Mouse (Mus musculus): ENCODE results near the gene Rnf212b.
A peak's percentile ranks its signal among the peaks of the same experiment; 100 is the strongest.

Gene Rnf212b

GRCm38 (mm10) chr14:54796760-54797159 is 17.2 kb upstream of the Rnf212b start:
- no peak for DNase-seq (ENCODE audit: low spot score in 2 of 2)

GRCm38 (mm10) chr14:54799686-54800085 is 14.3 kb upstream of the Rnf212b start:
- DNase-seq (ENCODE audit: low spot score in 2 of 2): no peak

- no peak for DNase-seq (ENCODE audit: low spot score in 2 of 2)
Measured at GRCm38 (mm10) chr14:54802428-54802827, 11.5 kb upstream of the Rnf212b start.

GRCm38 (mm10) chr14:54806124-54806523 is 7.8 kb upstream of the Rnf212b start:
- DNase-seq (ENCODE audit: low spot score in 2 of 2): no peak

- DNase-seq (ENCODE audit: low spot score in 2 of 2): no peak
Measured at GRCm38 (mm10) chr14:54808718-54809667, 4.9 kb upstream of the Rnf212b start.

- no peak for DNase-seq (ENCODE audit: low spot score in 2 of 2)
Measured at GRCm38 (mm10) chr14:54809668-54810033, 4.3 kb upstream of the Rnf212b start.

GRCm38 (mm10) chr14:54815737-54816136 is 1.8 kb downstream of the Rnf212b start:
- DNase-seq (ENCODE audit: low spot score in 2 of 2): no peak

GRCm38 (mm10) chr14:54817791-54818190 is 3.9 kb downstream of the Rnf212b start:
- peak; percentile 47 to 55 for DNase-seq (ENCODE audit: low spot score in 2 of 2)

- no peak for DNase-seq (ENCODE audit: low spot score in 2 of 2)
Measured at GRCm38 (mm10) chr14:54822301-54822700, 8.4 kb downstream of the Rnf212b start.

DNA sequence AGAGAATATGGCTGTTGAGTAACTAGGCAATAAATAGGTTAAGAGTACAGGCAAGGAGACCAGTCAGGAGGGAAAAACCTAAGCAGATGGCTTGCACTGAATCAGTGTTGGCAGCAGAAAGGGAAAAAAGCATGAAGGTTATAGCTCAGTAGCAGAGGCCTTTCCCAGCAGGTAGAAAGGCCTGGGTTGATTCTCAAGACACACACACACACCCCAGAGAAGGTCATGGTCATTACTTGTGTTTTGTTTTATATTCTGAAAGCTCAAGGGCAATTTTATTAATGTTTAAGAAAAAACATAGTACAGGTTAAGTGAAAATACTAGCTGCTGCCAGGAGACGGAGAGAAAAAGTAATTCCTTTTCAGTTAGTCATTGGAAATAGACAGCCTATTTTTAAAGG is 9.8 kb downstream of the Rnf212b start:
- DNase-seq (ENCODE audit: low spot score in 2 of 2): no peak

GRCm38 (mm10) chr14:54843461-54843860 is 29.5 kb downstream of the Rnf212b start:
- DNase-seq (ENCODE audit: low spot score in 2 of 2): no peak

GRCm38 (mm10) chr14:54855726-54856125 is 41.8 kb downstream of the Rnf212b start:
- no peak for DNase-seq (ENCODE audit: low spot score in 2 of 2)

DNA sequence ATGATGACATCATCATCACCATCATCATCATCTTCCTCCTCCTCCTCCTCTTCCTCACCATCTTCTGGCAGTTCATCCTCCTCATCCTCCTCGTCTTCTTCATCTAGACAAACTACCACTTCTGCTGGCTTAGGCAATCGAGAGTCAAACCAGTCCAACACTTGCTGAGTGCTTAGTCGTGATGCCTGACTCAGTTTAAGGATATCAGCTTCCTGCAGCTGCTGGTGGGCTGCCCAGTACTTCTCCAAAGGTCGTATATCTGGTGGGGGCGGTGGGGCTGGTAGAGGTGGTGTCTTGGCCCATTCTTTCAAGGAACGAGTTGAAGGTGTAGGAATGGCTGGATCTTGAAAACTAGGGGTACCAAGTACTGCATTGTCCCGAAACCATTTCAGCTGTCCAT is 42.8 kb downstream of the Rnf212b start:
- no peak for DNase-seq (ENCODE audit: low spot score in 2 of 2)

DNA sequence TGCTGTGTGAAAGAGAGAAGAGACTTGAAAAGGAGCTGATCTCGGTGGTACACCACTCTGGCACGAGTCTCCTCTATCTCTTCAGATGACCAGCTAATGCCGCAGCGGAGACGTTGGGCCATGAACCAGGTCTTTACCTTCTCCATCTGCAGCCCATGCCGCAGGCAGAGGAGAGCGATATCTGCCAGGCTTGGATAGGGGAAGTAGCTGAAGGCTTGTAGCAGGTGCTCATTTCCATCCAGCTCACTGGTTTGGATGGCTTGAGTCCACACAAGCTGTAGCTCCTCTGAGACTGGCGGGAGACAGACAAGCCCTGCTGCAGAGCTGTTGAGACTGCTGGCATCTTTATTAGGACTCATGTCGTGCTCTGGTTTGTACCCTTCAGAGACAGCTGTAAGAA is 44.0 kb downstream of the Rnf212b start:
- no peak for DNase-seq (ENCODE audit: low spot score in 2 of 2)

DNA sequence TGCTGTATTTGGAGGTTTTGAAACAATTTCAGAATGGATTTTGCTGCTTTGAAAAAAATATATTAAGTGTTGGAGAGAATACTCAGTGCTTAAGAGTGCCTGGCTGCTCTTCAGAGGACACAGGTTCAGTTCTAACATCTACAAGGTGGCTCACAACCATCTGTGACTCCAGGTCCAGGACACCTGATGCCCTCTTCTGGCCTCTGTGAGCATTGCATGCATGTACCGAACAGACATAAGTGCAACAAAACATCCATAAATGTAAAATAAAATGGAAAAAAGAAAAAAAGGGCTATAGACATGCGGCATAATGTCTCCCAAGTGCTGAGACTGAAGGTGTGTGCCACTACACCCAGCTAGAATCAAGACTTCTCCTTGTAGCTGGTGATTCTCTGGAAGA is 46.6 kb downstream of the Rnf212b start:
- DNase-seq (ENCODE audit: low spot score in 2 of 2): peak; percentile 67 to 73

- DNase-seq (ENCODE audit: low spot score in 2 of 2): peak; percentile 96 to 97
Measured at GRCm38 (mm10) chr14:54863501-54864312, 49.8 kb downstream of the Rnf212b start.

- no peak for DNase-seq (ENCODE audit: low spot score in 2 of 2)
Measured at GRCm38 (mm10) chr14:54864313-54865036, 50.5 kb downstream of the Rnf212b start.

DNA sequence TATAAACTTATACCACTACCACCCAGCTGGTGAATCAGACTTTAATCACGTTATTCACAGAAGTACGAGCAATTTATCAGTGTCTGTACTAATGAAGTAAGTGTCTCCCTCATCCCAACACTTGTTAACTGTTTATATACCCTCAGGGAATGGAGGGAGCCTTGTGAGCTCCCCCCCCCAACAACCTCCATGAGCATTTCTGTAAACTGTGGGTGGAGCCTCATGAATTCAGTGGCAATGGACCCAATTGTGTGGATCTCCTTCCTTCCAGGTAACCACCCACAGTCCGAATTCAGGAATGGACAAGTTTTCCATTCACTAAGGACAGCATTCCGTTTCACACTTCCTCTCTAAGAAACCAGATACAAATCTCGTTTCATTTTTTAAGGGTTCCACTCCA is 51.7 kb downstream of the Rnf212b start:
- DNase-seq (ENCODE audit: low spot score in 2 of 2): no peak

GRCm38 (mm10) chr14:54866268-54866667 is 52.3 kb downstream of the Rnf212b start:
- no peak for DNase-seq (ENCODE audit: low spot score in 2 of 2)

- no peak for DNase-seq (ENCODE audit: low spot score in 2 of 2)
Measured at GRCm38 (mm10) chr14:54866936-54867335, 53.0 kb downstream of the Rnf212b start.

DNA sequence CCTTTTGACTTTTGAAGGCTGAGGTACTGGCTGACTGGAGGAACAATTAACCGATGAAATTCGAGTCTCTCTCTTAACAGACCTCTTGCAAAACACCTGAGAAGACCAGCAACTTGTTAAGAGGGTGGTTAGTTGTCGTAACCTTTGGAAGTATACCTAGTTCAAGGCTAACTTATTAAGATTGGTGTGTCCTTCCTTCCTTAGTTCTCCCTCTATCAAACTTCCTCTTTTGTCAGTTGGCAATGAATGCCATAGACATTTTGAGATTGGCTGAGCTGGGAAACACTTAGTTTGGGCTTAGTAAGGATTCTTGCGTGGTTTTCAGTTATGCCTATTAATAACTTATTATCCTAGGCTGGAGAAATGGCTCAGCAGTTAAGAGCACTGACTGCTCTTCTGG is 54.1 kb downstream of the Rnf212b start:
- DNase-seq (ENCODE audit: low spot score in 2 of 2): no peak

DNA sequence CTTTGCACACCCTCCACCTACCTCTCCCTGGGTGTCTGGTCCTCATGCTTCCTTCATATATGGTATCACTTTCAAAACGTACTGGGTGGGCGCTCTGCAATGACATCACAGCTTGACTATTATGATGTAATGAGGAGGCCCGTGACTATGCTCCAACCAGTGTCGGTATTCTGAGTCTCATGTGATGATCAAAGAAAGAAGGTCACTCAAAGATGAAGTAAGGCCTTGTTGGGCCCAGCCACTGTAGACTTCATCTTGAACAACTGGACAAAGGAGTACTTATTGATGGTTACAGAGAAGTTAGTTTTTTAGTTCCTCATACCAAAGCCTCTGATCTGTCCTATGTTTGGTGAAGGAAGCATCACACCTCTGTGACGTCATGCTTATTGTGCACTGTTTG is 56.9 kb downstream of the Rnf212b start, which contains the start of gene Homez:
Homez (minus strand) TSS at position 101 of the 400 bp plus-strand sequence.
- DNase-seq (ENCODE audit: low spot score in 2 of 2): no peak
